Mouse (Mus musculus) liver, embryonic 14.5 days (tissue): ENCODE measurements around the gene Sec14l4. TPM values are rescaled to one million over a fixed set of nuclear protein-coding genes. Genes with fewer than 3 reads are reported as not detected.

Experiments used
- ATAC-seq: fragments of 200-750 bp; cut with Nextera tagmentation; 2 replicates; pipeline ENCODE4 v1.8.0; 2017; ENCODE audit warnings: moderate number of reproducible peaks, mild to moderate bottlenecking, moderate library complexity; ENCODE audit not compliant: insufficient read depth
- DNase-seq, 3 experiments: peaks; one replicate each; pipeline ENCODE4 v3.0.0-alpha.2; 2012 to 2013; ENCODE audit warnings: low read depth in 3 of 3, low spot score in 3 of 3
- H3K27ac ChIP-seq: fragments of 300-500 bp; sonication (generic); 2 replicates; pipeline ENCODE4 v1.5.1; 2014; ENCODE audit warnings: moderate library complexity, mild to moderate bottlenecking, control low read depth, inconsistent platforms
- H3K27me3 ChIP-seq: fragments of 300-500 bp; sonication (generic); 2 replicates; pipeline ENCODE4 v1.6.1; 2014; ENCODE audit warnings: mild to moderate bottlenecking, low read length, moderate library complexity; ENCODE audit not compliant: control insufficient read depth, insufficient read depth
- H3K36me3 ChIP-seq: fragments of 300-500 bp; sonication (generic); replicated peaks from 2 replicates; pipeline ENCODE4 v1.6.1; 2014; ENCODE audit warnings: low read depth; ENCODE audit not compliant: control insufficient read depth, insufficient read depth
- H3K4me1 ChIP-seq, 2 experiments: fragments of 200-500 bp in 1 of 2; fragments of 300-500 bp in 1 of 2; sonication (generic) in 1 of 2; replicated peaks; 2 replicates each; pipeline ENCODE4 v1.6.1; 2012 to 2014; ENCODE audit warnings: antibody characterized with exemption in 1 of 2, inconsistent platforms in 1 of 2, low read length in 1 of 2; ENCODE audit not compliant: control insufficient read depth in 2 of 2, insufficient read depth in 2 of 2
- H3K4me2 ChIP-seq: fragments of 300-500 bp; sonication (generic); 2 replicates; pipeline ENCODE4 v1.6.1; 2014; ENCODE audit warnings: low read depth, mild to moderate bottlenecking, control low read depth, moderate library complexity
- H3K4me3 ChIP-seq, 2 experiments: fragments of 200-500 bp in 1 of 2; fragments of 300-500 bp in 1 of 2; sonication (generic) in 1 of 2; 2 replicates each; pipeline ENCODE4 v1.5.1; 2012 to 2014; ENCODE audit warnings: low read depth in 2 of 2, low read length in 2 of 2, mild to moderate bottlenecking in 2 of 2, control low read depth in 1 of 2, inconsistent platforms in 1 of 2, moderate library complexity in 1 of 2; ENCODE audit not compliant: insufficient read depth in 1 of 2
- H3K9ac ChIP-seq: fragments of 300-500 bp; sonication (generic); replicated peaks from 2 replicates; pipeline ENCODE4 v1.6.1; 2014; ENCODE audit warnings: mild to moderate bottlenecking, control low read depth, moderate library complexity
- H3K9me3 ChIP-seq: fragments of 300-500 bp; sonication (generic); 2 replicates; pipeline ENCODE4 v1.6.1; 2016; ENCODE audit warnings: low read length, mixed read lengths; ENCODE audit not compliant: control insufficient read depth
- CTCF ChIP-seq: IDR thresholded peaks from 2 replicates; pipeline ENCODE4 v1.5.1; 2016; ENCODE audit warnings: antibody characterized with exemption, low read depth, control low read depth
- EP300 ChIP-seq: IDR thresholded peaks from 2 replicates; pipeline ENCODE4 v1.6.1; 2016; ENCODE audit warnings: antibody characterized with exemption, low read depth
- WGBS: fragments of 180-500 bp; shearing (Covaris S2); extraction: QIAGEN DNeasy Blood & Tissue Kit; methylation state at CpG from one replicate; pipeline ENCODE4 v1.1.7; 2014; ENCODE audit not compliant: insufficient replicate concordance; 5-methylcytosine and 5-hydroxymethylcytosine counted together
- polyA plus RNA-seq, 2 experiments: library from polyadenylated mRNA; depleted of rRNA in 1 of 2; stranded (reverse) in 1 of 2; unstranded in 1 of 2; fragments of >200 nt; fragmentation: Nextera tagmentation in 1 of 2; extraction: Ambion mirVana in 1 of 2; gene quantifications; 2 replicates each; pipeline versions ENCODE4 v1.2.1 to v1.2.3; 2012 to 2014

Sec14l4 gene
- 0.93 and 1.1 TPM in 2 replicates for polyA plus RNA-seq (2012; rRNA removed)
- polyA plus RNA-seq (2014; fragmentation: Nextera tagmentation; extraction: Ambion mirVana) = 1.6 and 2.1 TPM in 2 replicates

DNA sequence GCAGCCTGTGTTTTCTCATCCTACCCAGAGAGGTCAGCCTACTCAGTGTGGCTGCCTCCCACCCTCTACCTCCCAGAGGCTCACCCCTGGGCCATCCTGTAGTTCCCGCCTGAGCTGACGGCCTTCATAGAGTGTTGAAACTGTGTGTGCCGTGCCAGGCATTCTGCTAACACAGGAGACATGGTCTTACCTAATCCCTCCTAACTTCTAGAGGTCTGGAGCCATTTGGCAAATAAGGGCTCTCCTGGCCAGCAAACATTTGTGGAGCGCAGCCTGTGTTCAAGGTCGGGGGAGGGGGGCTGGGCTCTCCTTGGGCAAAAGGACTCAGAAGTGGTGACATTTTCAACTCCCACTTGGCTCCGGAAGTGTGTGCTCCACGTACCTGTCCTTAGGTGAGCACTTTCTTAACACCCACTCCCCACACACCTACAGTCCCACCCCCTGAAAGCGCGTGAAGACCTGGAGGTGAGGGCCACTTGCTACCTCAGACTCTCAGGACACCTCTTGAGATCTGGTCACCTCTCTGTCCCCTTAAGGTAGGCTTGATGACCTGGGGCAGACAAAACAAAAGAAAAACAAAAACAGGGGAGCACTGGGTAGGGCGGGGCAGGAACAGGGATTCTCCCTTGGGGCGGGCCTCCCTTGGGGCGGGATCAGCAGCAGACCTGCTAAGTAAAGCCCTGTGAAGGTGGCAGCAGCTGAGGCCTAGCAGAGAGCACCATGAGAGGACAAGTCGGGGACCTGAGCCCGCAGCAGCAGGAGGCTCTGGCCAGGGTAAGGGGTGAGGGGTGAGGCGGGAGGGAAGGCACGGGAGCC lies at the start of gene Sec14l4:
Sec14l4 (plus strand) TSS at position 337 of the 816 bp plus-strand sequence.
- DNase-seq (no peak), ATAC-seq (peak; percentile 48; the same call in 1 of the 2 replicates)
- TF ChIP-seq CTCF = no peak
- no peak for TF ChIP-seq EP300
- Histone ChIP-seq H3K4me2 (peak within 1 kb of the TSS; percentile 34), H3K36me3 (no peaks in the 10 kb centered on the region), H3K27ac (no peak within 1 kb of the TSS), H3K4me3 (0 out of 4 replicates have a peak within 1 kb of the TSS, but pooled peaks of 1 of the 2 experiments have one; percentile 10), H3K4me1 (peaks cover 0 to 2% of the 10 kb centered on the region in 2 experiments; a peak in 1 of 4 replicates), H3K9ac (no peak within 1 kb of the TSS), H3K9me3 (no peaks in the 10 kb centered on the region), H3K27me3 (no peaks in the 10 kb centered on the region)
- WGBS = 47% methylated on average over 16 of the region's 16 CpGs

DNA sequence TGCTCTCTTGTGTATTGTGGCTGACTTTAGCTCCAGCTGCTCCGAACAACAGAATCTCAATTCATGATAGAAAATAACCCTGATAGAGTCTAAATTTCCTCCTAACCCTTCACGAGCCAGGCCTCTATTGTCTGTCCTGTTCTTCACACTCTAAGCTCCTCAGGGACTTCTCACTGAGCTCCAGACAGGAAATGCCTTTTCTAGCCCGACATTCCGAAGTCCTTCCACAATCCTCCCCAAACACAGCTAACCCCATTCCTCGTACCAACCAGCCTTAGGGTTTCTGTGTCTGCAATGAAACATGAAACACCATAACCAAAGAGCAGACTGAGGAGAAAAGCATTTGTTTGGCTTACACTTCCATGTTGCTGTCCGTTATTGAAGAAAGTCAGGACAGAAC lies 49.7 kb upstream of the Sec14l4 start:
- no peaks in the 10 kb centered on the region for H3K9me3 ChIP-seq
- H3K9ac ChIP-seq = no peak overlapping the region
- WGBS = 45% methylated on average over 6 of the region's 6 CpGs
- peaks cover 0 to 3% of the 10 kb centered on the region in 2 experiments; a peak in 1 of 4 replicates for H3K4me1 ChIP-seq
- H3K4me2 ChIP-seq = no peak overlapping the region
- no peak overlapping the region for H3K4me3 ChIP-seq
- H3K27ac ChIP-seq = no peak overlapping the region
- H3K27me3 ChIP-seq = peaks cover 20% of the 10 kb centered on the region
- DNase-seq = no peak
- TF ChIP-seq CTCF = no peak
- no peak for TF ChIP-seq EP300
- no peak for ATAC-seq
- peaks cover 22% of the 10 kb centered on the region for H3K36me3 ChIP-seq

DNA sequence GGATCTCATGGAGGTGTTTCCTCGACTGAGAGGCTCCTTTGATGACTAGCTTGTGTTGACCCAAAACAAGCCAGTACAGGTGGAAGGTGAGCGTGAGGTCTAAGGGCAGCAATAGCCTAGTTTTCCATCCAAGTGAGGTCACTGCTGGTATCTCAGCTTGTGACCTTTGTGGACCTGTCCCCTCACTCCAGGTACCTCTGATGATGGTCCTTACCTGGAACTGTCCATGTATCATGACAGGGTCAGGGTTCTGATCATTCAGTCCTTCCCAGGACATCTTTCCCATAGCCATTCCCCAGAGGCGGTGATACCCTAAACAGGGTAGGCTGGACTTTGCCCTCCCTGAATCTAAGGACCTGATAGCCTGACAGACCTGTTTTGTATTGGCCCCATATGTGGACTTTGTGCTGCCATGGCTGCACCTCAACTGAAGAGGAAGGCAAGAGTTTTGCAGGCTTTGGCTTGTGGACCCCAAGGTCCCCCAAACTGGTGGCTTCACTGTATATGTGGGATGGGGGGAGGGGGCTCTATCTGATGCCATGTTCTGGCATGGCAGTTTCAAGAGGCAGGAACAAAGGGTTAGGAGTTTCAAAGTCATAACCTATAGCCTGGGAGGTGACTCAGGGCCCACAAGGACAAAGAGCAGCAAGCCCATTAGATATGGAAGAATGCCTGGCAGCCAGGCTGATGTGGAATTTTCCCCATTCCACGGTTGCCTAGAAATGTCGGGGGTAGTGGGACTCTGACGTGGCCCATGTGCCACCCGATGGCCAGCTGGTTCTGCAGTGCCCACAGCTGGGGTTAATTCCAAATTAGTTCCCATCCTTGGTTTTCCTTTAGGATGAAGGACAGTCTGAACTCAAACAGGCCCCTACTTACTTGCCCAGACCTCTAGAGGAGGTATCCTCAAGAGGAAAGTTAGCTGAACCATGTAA lies 48.7 kb upstream of the Sec14l4 start:
- ATAC-seq = no peak
- H3K27ac ChIP-seq = no peak overlapping the region

DNA sequence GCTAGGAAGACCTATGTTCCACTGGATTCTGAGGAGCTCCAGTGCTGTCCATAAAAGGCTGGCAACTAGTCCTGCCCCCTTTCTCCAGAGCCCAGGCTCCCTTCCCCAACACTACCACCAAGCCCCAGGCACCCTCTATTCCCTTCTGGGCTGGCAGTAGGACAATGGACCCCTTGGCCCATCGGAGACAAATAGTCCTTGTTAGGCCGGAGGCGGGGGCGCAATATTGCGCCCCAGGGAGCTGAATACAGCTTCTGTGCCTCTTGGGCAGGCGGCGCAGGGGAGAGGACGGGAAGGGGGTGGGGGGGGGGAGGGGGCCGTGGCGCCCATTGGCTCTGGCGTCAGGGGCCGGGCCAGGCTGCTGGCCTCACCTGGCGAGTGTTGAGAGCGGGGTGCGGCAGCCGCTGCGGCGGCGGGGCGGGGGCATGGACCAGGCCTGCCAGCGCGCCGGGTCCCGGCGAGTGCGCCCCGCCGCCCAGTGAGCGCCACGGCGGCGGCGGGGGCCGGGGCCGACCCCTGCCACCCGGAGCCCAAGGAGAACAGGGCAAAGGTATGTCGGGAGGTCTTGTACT lies 47.9 kb upstream of the Sec14l4 start, which contains the start of gene Gal3st1:
Gal3st1 (plus strand) TSS at position 346 of the 572 bp plus-strand sequence.
- H3K36me3 ChIP-seq = peaks cover 9% of the 10 kb centered on the region
- DNase-seq (no peak), ATAC-seq (peak; percentile 62; the same call in 1 of the 2 replicates)
- peaks cover 20% of the 10 kb centered on the region for H3K27me3 ChIP-seq
- no peak for TF ChIP-seq EP300
- no peak for TF ChIP-seq CTCF
- H3K9me3 ChIP-seq = no peaks in the 10 kb centered on the region
- 4% methylated on average over 35 of the region's 37 CpGs for WGBS
- H3K9ac ChIP-seq = no peak within 1 kb of the TSS
- H3K4me3 ChIP-seq = peak within 1 kb of the TSS; percentile 37 to 57
- H3K4me1 ChIP-seq = peaks cover 0 to 3% of the 10 kb centered on the region in 2 experiments; a peak in 1 of 4 replicates
- H3K27ac ChIP-seq = no peak within 1 kb of the TSS
- peak within 1 kb of the TSS; percentile 37 for H3K4me2 ChIP-seq

More for the DNA sequence above, 48.7 kb upstream of the Sec14l4 start:
- TF ChIP-seq CTCF (no peak), EP300 (no peak)
- 57% methylated on average over 7 of the region's 7 CpGs for WGBS
- peaks cover 0 to 3% of the 10 kb centered on the region in 2 experiments; a peak in 1 of 4 replicates for H3K4me1 ChIP-seq
- DNase-seq = no peak
- no peak overlapping the region for H3K4me2 ChIP-seq
- no peaks in the 10 kb centered on the region for H3K9me3 ChIP-seq
- H3K4me3 ChIP-seq = no peak overlapping the region
- H3K9ac ChIP-seq = no peak overlapping the region
- peaks cover 14% of the 10 kb centered on the region for H3K36me3 ChIP-seq
- H3K27me3 ChIP-seq = peaks cover 20% of the 10 kb centered on the region
